Mouse (Mus musculus) heart, postnatal 0 days (tissue): ENCODE data around the gene Srm.

Experiments
- CTCF ChIP-seq: IDR thresholded peaks from 2 replicates; pipeline ENCODE4 v1.5.1; 2016; ENCODE audit warnings: antibody characterized with exemption, control low read depth, low read depth
- EP300 ChIP-seq: IDR thresholded peaks from 2 replicates; pipeline ENCODE4 v1.6.1; 2016; ENCODE audit warnings: antibody characterized with exemption, low read depth

DNA sequence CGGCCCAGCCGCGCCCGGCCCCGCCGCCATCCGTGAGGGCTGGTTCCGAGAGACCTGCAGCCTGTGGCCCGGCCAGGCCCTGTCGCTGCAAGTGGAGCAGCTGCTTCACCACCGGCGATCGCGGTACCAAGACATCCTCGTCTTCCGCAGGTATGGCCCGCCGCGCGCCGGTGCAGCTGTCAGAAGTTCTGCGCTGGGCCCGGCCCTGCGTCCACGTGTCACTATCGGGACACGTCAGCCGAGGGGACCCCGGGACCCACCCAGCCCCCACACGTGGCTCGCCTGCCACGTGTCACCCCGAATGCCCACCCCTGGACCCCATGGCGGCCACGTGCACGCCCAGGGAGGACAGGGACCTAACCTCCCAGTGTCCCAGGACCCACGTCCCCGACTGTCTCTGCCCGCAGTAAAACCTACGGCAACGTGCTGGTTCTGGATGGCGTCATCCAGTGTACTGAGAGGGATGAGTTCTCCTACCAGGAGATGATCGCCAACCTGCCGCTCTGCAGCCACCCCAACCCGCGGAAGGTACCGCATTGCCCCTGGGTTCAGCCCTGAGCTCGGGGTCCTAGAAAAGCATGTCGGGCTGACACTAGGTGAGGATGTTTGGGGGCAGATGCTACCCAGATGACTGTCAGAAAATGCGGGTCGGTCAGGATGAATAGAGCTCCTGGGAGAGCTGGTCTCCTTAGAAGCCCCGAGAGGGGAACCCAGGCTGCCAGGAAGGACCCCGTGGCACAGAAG lies 506 bp downstream of the Srm start:
- no peak for TF ChIP-seq CTCF
- no peak for TF ChIP-seq EP300
